Comparison of ENCODE assay signal across 13 mouse cellular contexts in the genomic region with DNA sequence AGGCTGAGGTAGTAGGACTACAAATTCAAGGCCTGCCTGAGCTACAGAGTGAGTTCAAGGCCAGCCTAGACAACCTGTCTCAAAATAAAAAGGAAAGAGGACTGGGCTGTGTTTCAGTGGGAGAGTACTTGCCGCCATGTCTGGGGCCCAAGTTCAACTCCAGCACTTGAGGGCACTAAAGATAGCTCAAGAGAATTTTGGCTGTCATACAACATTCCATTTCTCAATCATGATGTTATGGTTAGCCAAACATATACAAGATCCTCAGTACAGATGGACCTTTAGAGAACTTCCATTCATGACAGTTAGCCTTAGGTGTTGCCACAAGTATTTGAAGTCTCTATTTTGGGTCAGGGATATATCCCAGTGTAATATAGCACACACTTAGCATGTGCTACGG. TPM values are rescaled to one million over a fixed set of nuclear protein-coding genes. Genes with fewer than 3 reads are reported as not detected.
DNase-seq lines count a peak whose midpoint lies in the region; ATAC-seq and TF ChIP-seq lines count a peak whose summit lies in the region.
"Had no signal": no experiment of that assay in that cellular context is flagged by ENCODE, and none has a peak within 500 bp of the region (broad histone marks: within the 10 kb centered on the region; RNA-seq: fewer than 3 reads in every experiment).

No protein-coding gene starts in this region.

- TF ChIP-seq CTCF in kidney, adult 2 months (conservative IDR thresholded peaks at IDR 0.05; ENCODE audit: insufficient read depth, insufficient read length, low read depth, low read length), result no peak
- no peak for TF ChIP-seq CTCF in ES-Bruce4 (IDR thresholded peaks at IDR 0.05; ENCODE audit: low read depth, low read length)

- H3K27me3 ChIP-seq in forebrain, embryonic 12.5 days, result 0 out of 2 replicates have a peak, but pooled peaks cover 4% of the 10 kb centered on the region
- H3K27me3 ChIP-seq in forebrain, embryonic 15.5 days, result no peaks in the 10 kb centered on the region
- no peaks in the 10 kb centered on the region for H3K27me3 ChIP-seq in kidney, embryonic 15.5 days
- no peaks in the 10 kb centered on the region for H3K27me3 ChIP-seq in kidney, adult 2 months (replicated peaks; ENCODE audit: control insufficient read depth, insufficient read depth, low read length)
- no peaks in the 10 kb centered on the region for H3K27me3 ChIP-seq in ES-Bruce4 (ENCODE audit: control insufficient read depth, insufficient read depth, low read length, poor library complexity, severe bottlenecking)
- H3K27me3 ChIP-seq in liver, embryonic 12.5 days (replicated peaks), result no peaks in the 10 kb centered on the region
- H3K27me3 ChIP-seq: neural tube, embryonic 12.5 days had no signal

- no peak for DNase-seq in kidney, adult 2 months
- no peak for DNase-seq in urinary bladder, adult 18-20 months (ENCODE audit: low spot score in 2 of 2)
- no peak for DNase-seq in left cerebral cortex, adult 18-20 months (ENCODE audit: low spot score in 2 of 2)
- DNase-seq: cerebellum, adult 8-10 months; heart, adult 2 months; lung, postnatal 14 days had no signal

- no peaks in the 10 kb centered on the region; the same call in 1 of the 2 replicates for H3K36me3 ChIP-seq in forebrain, embryonic 12.5 days (replicated peaks)
- no peaks in the 10 kb centered on the region for H3K36me3 ChIP-seq in forebrain, embryonic 15.5 days
- H3K36me3 ChIP-seq in kidney, embryonic 15.5 days, result no peaks in the 10 kb centered on the region
- H3K36me3 ChIP-seq in kidney, adult 2 months (ENCODE audit: control insufficient read depth, insufficient read depth, low read length), result no peaks in the 10 kb centered on the region
- peaks cover 7% of the 10 kb centered on the region; the same call in 1 of the 2 replicates for H3K36me3 ChIP-seq in ES-Bruce4 (ENCODE audit: control insufficient read depth, insufficient read depth, low read length, poor library complexity, severe bottlenecking)
- H3K36me3 ChIP-seq in liver, embryonic 12.5 days, result peaks cover 23% of the 10 kb centered on the region; the same call in 1 of the 2 replicates
- H3K36me3 ChIP-seq: neural tube, embryonic 12.5 days had no signal

- no peak for TF ChIP-seq POLR2A in kidney, adult 2 months (IDR thresholded peaks at IDR 0.05; ENCODE audit: low read depth, low read length)
- TF ChIP-seq POLR2A in ES-Bruce4 (IDR thresholded peaks at IDR 0.05; ENCODE audit: insufficient read depth, low read length), result no peak

- no peak for ATAC-seq in forebrain, embryonic 12.5 days (ENCODE audit: low FRiP score)
- no peak for ATAC-seq in forebrain, embryonic 15.5 days (replicated peaks)
- no peak for ATAC-seq in kidney, embryonic 15.5 days (replicated peaks; ENCODE audit: low FRiP score)
- no peak for ATAC-seq in liver, embryonic 12.5 days

- no peaks in the 10 kb centered on the region for H3K9me3 ChIP-seq in forebrain, embryonic 12.5 days
- H3K9me3 ChIP-seq in forebrain, embryonic 15.5 days, result no peaks in the 10 kb centered on the region
- H3K9me3 ChIP-seq in kidney, embryonic 15.5 days (replicated peaks), result no peaks in the 10 kb centered on the region
- H3K9me3 ChIP-seq in ES-Bruce4 (replicated peaks; ENCODE audit: control insufficient read depth, insufficient read depth, low read length, poor library complexity, severe bottlenecking), result no peaks in the 10 kb centered on the region
- H3K9me3 ChIP-seq in liver, embryonic 12.5 days (replicated peaks), result no peaks in the 10 kb centered on the region
- H3K9me3 ChIP-seq: neural tube, embryonic 12.5 days had no signal

- no peak overlapping the region for H3K4me3 ChIP-seq in forebrain, embryonic 12.5 days (replicated peaks)
- H3K4me3 ChIP-seq in forebrain, embryonic 15.5 days, result no peak overlapping the region
- H3K4me3 ChIP-seq in kidney, embryonic 15.5 days (replicated peaks), result no peak overlapping the region
- no peak overlapping the region for H3K4me3 ChIP-seq in kidney, adult 2 months (ENCODE audit: insufficient read depth, low read depth, low read length)
- no peak overlapping the region; the same call in 1 of the 2 replicates for H3K4me3 ChIP-seq in ES-Bruce4 (ENCODE audit: low read depth, low read length)
- peak overlapping the region; percentile 87 for H3K4me3 ChIP-seq in liver, embryonic 12.5 days
- H3K4me3 ChIP-seq: heart, adult 2 months had no signal

- H3K4me2 ChIP-seq in forebrain, embryonic 12.5 days, result peak overlapping the region; percentile 77; the same call in 1 of the 2 replicates
- no peak overlapping the region for H3K4me2 ChIP-seq in forebrain, embryonic 15.5 days (replicated peaks)
- H3K4me2 ChIP-seq in kidney, embryonic 15.5 days, result peak overlapping the region; percentile 70; the same call in 1 of the 2 replicates
- peak overlapping the region; percentile 90 for H3K4me2 ChIP-seq in liver, embryonic 12.5 days

- no peak overlapping the region for H3K9ac ChIP-seq in forebrain, embryonic 12.5 days
- H3K9ac ChIP-seq in forebrain, embryonic 15.5 days (replicated peaks), result no peak overlapping the region
- no peak overlapping the region for H3K9ac ChIP-seq in kidney, embryonic 15.5 days
- H3K9ac ChIP-seq in ES-Bruce4 (ENCODE audit: low read depth, poor library complexity, severe bottlenecking), result 0 out of 2 replicates have a peak overlapping the region, but pooled peaks have one; percentile 91
- H3K9ac ChIP-seq in liver, embryonic 12.5 days, result no peak overlapping the region
- H3K9ac ChIP-seq: neural tube, embryonic 12.5 days had no signal

- peaks cover 13% of the 10 kb centered on the region for H3K4me1 ChIP-seq in forebrain, embryonic 12.5 days
- peaks cover 20% of the 10 kb centered on the region for H3K4me1 ChIP-seq in forebrain, embryonic 15.5 days
- H3K4me1 ChIP-seq in kidney, embryonic 15.5 days, result peaks cover 39% of the 10 kb centered on the region
- 0 out of 2 replicates have a peak, but pooled peaks cover 2% of the 10 kb centered on the region for H3K4me1 ChIP-seq in kidney, adult 2 months (ENCODE audit: control insufficient read depth, insufficient read depth, low read length)
- H3K4me1 ChIP-seq in ES-Bruce4 (ENCODE audit: control insufficient read depth, insufficient read depth, low read length), result peaks cover 9% of the 10 kb centered on the region
- H3K4me1 ChIP-seq in liver, embryonic 12.5 days, result peaks cover 43% of the 10 kb centered on the region

- H3K27ac ChIP-seq in forebrain, embryonic 12.5 days, result no peak overlapping the region
- no peak overlapping the region for H3K27ac ChIP-seq in forebrain, embryonic 15.5 days (replicated peaks)
- H3K27ac ChIP-seq in kidney, embryonic 15.5 days, result no peak overlapping the region
- no peak overlapping the region for H3K27ac ChIP-seq in kidney, adult 2 months (ENCODE audit: insufficient read depth, low read depth, low read length)
- no peak overlapping the region for H3K27ac ChIP-seq in ES-Bruce4 (ENCODE audit: insufficient read depth, low read length)
- H3K27ac ChIP-seq in liver, embryonic 12.5 days, result no peak overlapping the region
- H3K27ac ChIP-seq: heart, adult 2 months; kidney, postnatal 0 days; neural tube, embryonic 12.5 days had no signal

- 94% methylated on average over 2 of the region's 2 CpGs for WGBS in forebrain, embryonic 12.5 days
- 97% methylated on average over 2 of the region's 2 CpGs for WGBS in forebrain, embryonic 15.5 days
- 90% methylated on average over 2 of the region's 2 CpGs for WGBS in kidney, embryonic 15.5 days
- WGBS in kidney, adult 2 months, result 82% methylated on average over 2 of the region's 2 CpGs
- 94% methylated on average over 2 of the region's 2 CpGs for WGBS in liver, embryonic 12.5 days (ENCODE audit: insufficient replicate concordance)

- TF ChIP-seq EP300 in ES-Bruce4 (IDR thresholded peaks at IDR 0.05; ENCODE audit: insufficient read depth, low read depth, low read length), result no peak

RNA-seq across cellular contexts. Expression of a gene that starts 2.2 kb away (rescaled TPM):
- 33.6 and 34.6 TPM in 2 replicates for polyA plus RNA-seq in forebrain, embryonic 12.5 days (2016; fragmentation: Nextera tagmentation; extraction: Ambion mirVana)
- 36.3 and 41.5 TPM in 2 replicates for polyA plus RNA-seq in forebrain, embryonic 15.5 days (2015; fragmentation: Nextera tagmentation; extraction: Ambion mirVana)
- polyA plus RNA-seq in kidney, embryonic 15.5 days (2015; fragmentation: Nextera tagmentation; extraction: Ambion mirVana), result 33.1 and 33.8 TPM in 2 replicates
- 5.3 and 6.4 TPM in 2 replicates for polyA plus RNA-seq in kidney, adult 2 months (2012; rRNA removed)
- 152 TPM in 2 replicates for polyA plus RNA-seq in ES-Bruce4 (2011; ENCODE audit: insufficient read depth, insufficient read length, low read depth, missing spikeins)
- polyA plus RNA-seq in liver, embryonic 12.5 days (2016; fragmentation: Nextera tagmentation; extraction: Ambion mirVana), result 22.6 and 26.3 TPM in 2 replicates
- 10 to 100 TPM; 32.9 to 38.7 TPM for total RNA-seq in left cerebral cortex, adult 18-20 months (2021)

RNA-seq across cellular contexts. Expression of a gene that starts 49.6 kb away (rescaled TPM):
- 92.4 and 93.4 TPM in 2 replicates for polyA plus RNA-seq in forebrain, embryonic 12.5 days (2016; fragmentation: Nextera tagmentation; extraction: Ambion mirVana)
- polyA plus RNA-seq in forebrain, embryonic 15.5 days (2015; fragmentation: Nextera tagmentation; extraction: Ambion mirVana), result 42.0 and 44.4 TPM in 2 replicates
- 74.8 and 78.9 TPM in 2 replicates for polyA plus RNA-seq in kidney, embryonic 15.5 days (2015; fragmentation: Nextera tagmentation; extraction: Ambion mirVana)
- polyA plus RNA-seq in kidney, adult 2 months (2012; rRNA removed), result 1.6 and 2.0 TPM in 2 replicates
- polyA plus RNA-seq in ES-Bruce4 (2011; ENCODE audit: insufficient read depth, insufficient read length, low read depth, missing spikeins), result 63.0 and 63.8 TPM in 2 replicates
- 66.9 and 71.2 TPM in 2 replicates for polyA plus RNA-seq in liver, embryonic 12.5 days (2016; fragmentation: Nextera tagmentation; extraction: Ambion mirVana)
- total RNA-seq in left cerebral cortex, adult 18-20 months (2021), result under 1 TPM; 0.37 to 0.63 TPM

Comparison
In these comparisons a context has a peak if more than half of its experiments do, and no peak if none do; other contexts are left out.
1. RNA of a gene that starts 49.6 kb away (polyA plus RNA-seq): 92.4 to 93.4 TPM in forebrain, embryonic 12.5 days, 74.8 to 78.9 TPM in kidney, embryonic 15.5 days, 66.9 to 71.2 TPM in liver, embryonic 12.5 days, 63.0 to 63.8 TPM in ES-Bruce4 and 42.0 to 44.4 TPM in forebrain, embryonic 15.5 days; 1.6 to 2.0 TPM in kidney, adult 2 months; every median in the first group is over 10 times any median in the second.